Mouse (Mus musculus) left cerebral cortex, adult 8-10 months (tissue): Measurements from ENCODE around the gene C1ql1. TPM values are rescaled to one million over a fixed set of nuclear protein-coding genes. Genes with fewer than 3 reads are reported as not detected.

ENCODE experiments used
- DNase-seq, 2 experiments: peaks; one replicate each; pipeline ENCODE4 v3.0.0; 2022; ENCODE audit warnings: low spot score in 2 of 2
- total RNA-seq, 4 experiments: library from RNA; stranded (reverse); gene quantifications; 2 replicates each; pipeline ENCODE4 v1.2.4; 2022

The C1ql1 gene
- total RNA-seq, 4 experiments from 2014 or later = 12.9 to 18.8 (median 15.5) TPM

GRCm38 (mm10) chr11:102902107-102902506 is 44.4 kb downstream of the C1ql1 start:
- DNase-seq = no peak

- no peak for DNase-seq
Measured at GRCm38 (mm10) chr11:102901199-102901598, 45.3 kb downstream of the C1ql1 start.

- peak in 1 of 2 experiments; percentile 59 for DNase-seq
Measured at GRCm38 (mm10) chr11:102900763-102901162, 45.7 kb downstream of the C1ql1 start, which contains the start of gene Gfap. Gene Gfap (minus strand): TSS chr11:102900912.

- peak in 1 of 2 experiments; percentile 71 for DNase-seq
Measured at GRCm38 (mm10) chr11:102898408-102898807, 48.1 kb downstream of the C1ql1 start.

- DNase-seq = no peak
Measured at GRCm38 (mm10) chr11:102896641-102897040, 49.8 kb downstream of the C1ql1 start.

GRCm38 (mm10) chr11:102895779-102896178 is 50.7 kb downstream of the C1ql1 start:
- no peak for DNase-seq

- no peak for DNase-seq
Measured at GRCm38 (mm10) chr11:102894716-102895115, 51.8 kb downstream of the C1ql1 start.

- no peak for DNase-seq
Measured at GRCm38 (mm10) chr11:102893015-102893651, 53.4 kb downstream of the C1ql1 start.

- DNase-seq = no peak
Measured at GRCm38 (mm10) chr11:102890096-102890495, 56.4 kb downstream of the C1ql1 start.

Other genes with a start within 250 kb of the C1ql1 start
- gene Ccdc43, start 248.9 kb downstream of the C1ql1 start, total RNA-seq = 10 to 100 TPM; 23.9 to 37.7 (median 26.3) TPM
- 100 to 1,000 TPM; 117 to 126 (median 123) TPM for gene Adam11, start 185.2 kb downstream of the C1ql1 start, total RNA-seq
- gene Gjc1, start 127.0 kb downstream of the C1ql1 start, total RNA-seq = 1 to 10 TPM; 3.9 to 5.5 (median 5.2) TPM
- 1 to 10 TPM; 5.7 to 6.8 (median 6.0) TPM for gene Higd1b, start 110.8 kb downstream of the C1ql1 start, total RNA-seq
- 100 to 1,000 TPM; 114 to 136 (median 127) TPM for gene Eftud2, start 65.7 kb downstream of the C1ql1 start, total RNA-seq
- gene Ccdc103, start 65.5 kb downstream of the C1ql1 start, total RNA-seq = 1 to 10 TPM; 2.1 to 3.6 (median 2.2) TPM
- gene Fam187a, start 61.5 kb downstream of the C1ql1 start, total RNA-seq = under 1 TPM in 3 of 4 experiments, not detected in 1; 0.23 to 0.70 (median 0.34) TPM
- gene Gfap, start 45.8 kb downstream of the C1ql1 start, total RNA-seq = 100 to 1,000 TPM; 134 to 920 (median 381) TPM
- gene Kif18b, start 21.6 kb downstream of the C1ql1 start, total RNA-seq = under 1 TPM in 1 of 4 experiments, not detected in 3; 0.17 TPM
- gene Nmt1, start 81.5 kb upstream of the C1ql1 start, total RNA-seq = 100 to 1,000 TPM; 124 to 149 (median 129) TPM
- gene Dcakd, start 81.6 kb upstream of the C1ql1 start, total RNA-seq = 10 to 100 TPM; 36.7 to 45.3 (median 40.8) TPM
- 10 to 100 TPM; 17.5 to 20.3 (median 18.0) TPM for gene Plcd3, start 155.0 kb upstream of the C1ql1 start, total RNA-seq
- gene Acbd4, start 155.0 kb upstream of the C1ql1 start, total RNA-seq = 10 to 100 TPM; 82.6 to 93.2 (median 88.7) TPM
- gene Hexim1, start 169.5 kb upstream of the C1ql1 start, total RNA-seq = 10 to 100 TPM; 34.4 to 38.5 (median 35.6) TPM
- gene Hexim2, start 185.7 kb upstream of the C1ql1 start, total RNA-seq = 10 to 100 TPM; 13.4 to 18.1 (median 16.5) TPM
- 100 to 1,000 TPM in 3 of 4 experiments, 10 to 100 TPM in 1; 81.7 to 115 (median 108) TPM for gene Fmnl1, start 224.4 kb upstream of the C1ql1 start, total RNA-seq